Mouse (Mus musculus): ENCODE data around the gene Prss42. TPM values are rescaled to one million over a fixed set of nuclear protein-coding genes. Genes with fewer than 3 reads are reported as not detected.
A peak's percentile ranks its signal among the peaks of the same experiment; 100 is the strongest.

Prss42 gene
- polyA plus RNA-seq (2014; fragmentation: Nextera tagmentation; extraction: Ambion mirVana): not detected in 2 replicates

GRCm38 (mm10) chr9:110797866-110798265 is at the start of gene Prss42:
Gene Prss42 (plus strand): TSS chr9:110798166.
- 92% methylated on average over 14 of the region's 14 CpGs for WGBS
- H3K27ac ChIP-seq (ENCODE audit: low read depth): no peak within 1 kb of the TSS
- H3K4me3 ChIP-seq (ENCODE audit: low read depth, low read length): no peak within 1 kb of the TSS
- H3K4me1 ChIP-seq (ENCODE audit: insufficient read depth): no peaks in the 10 kb centered on the region
- no peak within 1 kb of the TSS for H3K9ac ChIP-seq
- ATAC-seq (ENCODE audit: insufficient read depth): no peak
- DNase-seq: no peak
- TF ChIP-seq CTCF (IDR thresholded peaks at IDR 0.05; ENCODE audit: low read depth): no peak
- H3K4me2 ChIP-seq: no peak within 1 kb of the TSS
- H3K27me3 ChIP-seq (ENCODE audit: insufficient read depth, low read length): no peaks in the 10 kb centered on the region
- H3K36me3 ChIP-seq (ENCODE audit: insufficient read depth): no peaks in the 10 kb centered on the region
- no peaks in the 10 kb centered on the region for H3K9me3 ChIP-seq (ENCODE audit: low read depth, low read length)

- no peak overlapping the region for H3K9ac ChIP-seq
- H3K36me3 ChIP-seq (ENCODE audit: insufficient read depth): no peaks in the 10 kb centered on the region
- DNase-seq: no peak
- TF ChIP-seq CTCF (IDR thresholded peaks at IDR 0.05; ENCODE audit: low read depth): no peak
- no peak for ATAC-seq (ENCODE audit: insufficient read depth)
- peaks cover 19% of the 10 kb centered on the region for H3K4me1 ChIP-seq (ENCODE audit: insufficient read depth)
- no peak overlapping the region for H3K4me3 ChIP-seq (ENCODE audit: low read depth, low read length)
- no peak overlapping the region for H3K27ac ChIP-seq (ENCODE audit: low read depth)
- 48% methylated on average over 2 of the region's 2 CpGs for WGBS
- H3K4me2 ChIP-seq: no peak overlapping the region
- H3K9me3 ChIP-seq (ENCODE audit: low read depth, low read length): no peaks in the 10 kb centered on the region
- peaks cover 18% of the 10 kb centered on the region; the same call in 1 of the 2 replicates for H3K27me3 ChIP-seq (ENCODE audit: insufficient read depth, low read length)
Observed at GRCm38 (mm10) chr9:110748451-110748850, 49.5 kb upstream of the Prss42 start.

GRCm38 (mm10) chr9:110750404-110751187 is 47.4 kb upstream of the Prss42 start:
- H3K4me3 ChIP-seq (ENCODE audit: low read depth, low read length): no peak overlapping the region
- H3K9me3 ChIP-seq (ENCODE audit: low read depth, low read length): no peaks in the 10 kb centered on the region
- ATAC-seq (ENCODE audit: insufficient read depth) (peak; percentile 70), DNase-seq (peak; percentile 66)
- peak overlapping the region; percentile 11; the same call in 1 of the 2 replicates for H3K4me2 ChIP-seq
- no peak overlapping the region; the same call in 1 of the 2 replicates for H3K9ac ChIP-seq
- H3K4me1 ChIP-seq (ENCODE audit: insufficient read depth): peaks cover 19% of the 10 kb centered on the region
- no peaks in the 10 kb centered on the region for H3K27me3 ChIP-seq (ENCODE audit: insufficient read depth, low read length)
- 19% methylated on average over 14 of the region's 14 CpGs for WGBS
- no peak for TF ChIP-seq CTCF (IDR thresholded peaks at IDR 0.05; ENCODE audit: low read depth)
- H3K36me3 ChIP-seq (ENCODE audit: insufficient read depth): no peaks in the 10 kb centered on the region
- H3K27ac ChIP-seq (ENCODE audit: low read depth): peak overlapping the region; percentile 61

- no peak overlapping the region for H3K4me3 ChIP-seq (ENCODE audit: low read depth, low read length)
- H3K9ac ChIP-seq: no peak overlapping the region; the same call in 1 of the 2 replicates
- H3K4me1 ChIP-seq (ENCODE audit: insufficient read depth): peaks cover 18% of the 10 kb centered on the region
- no peaks in the 10 kb centered on the region for H3K9me3 ChIP-seq (ENCODE audit: low read depth, low read length)
- ATAC-seq (ENCODE audit: insufficient read depth) (no peak), DNase-seq (no peak)
- 63% methylated on average over 5 of the region's 5 CpGs for WGBS
- no peaks in the 10 kb centered on the region for H3K36me3 ChIP-seq (ENCODE audit: insufficient read depth)
- no peaks in the 10 kb centered on the region for H3K27me3 ChIP-seq (ENCODE audit: insufficient read depth, low read length)
- peak overlapping the region; percentile 61 for H3K27ac ChIP-seq (ENCODE audit: low read depth)
- TF ChIP-seq CTCF (IDR thresholded peaks at IDR 0.05; ENCODE audit: low read depth): no peak
- H3K4me2 ChIP-seq: peak overlapping the region; percentile 11; the same call in 1 of the 2 replicates
Observed at GRCm38 (mm10) chr9:110751412-110751811, 46.6 kb upstream of the Prss42 start.

- ATAC-seq (ENCODE audit: insufficient read depth): no peak
- no peak overlapping the region for H3K27ac ChIP-seq (ENCODE audit: low read depth)
- no peaks in the 10 kb centered on the region for H3K9me3 ChIP-seq (ENCODE audit: low read depth, low read length)
- no peaks in the 10 kb centered on the region for H3K36me3 ChIP-seq (ENCODE audit: insufficient read depth)
- no peak for TF ChIP-seq CTCF (IDR thresholded peaks at IDR 0.05; ENCODE audit: low read depth)
- no peak overlapping the region for H3K4me3 ChIP-seq (ENCODE audit: low read depth, low read length)
- 80% methylated on average over 4 of the region's 4 CpGs for WGBS
- H3K4me2 ChIP-seq: no peak overlapping the region
- H3K9ac ChIP-seq: no peak overlapping the region
- no peaks in the 10 kb centered on the region for H3K27me3 ChIP-seq (ENCODE audit: insufficient read depth, low read length)
- no peak for DNase-seq
- peaks cover 13% of the 10 kb centered on the region for H3K4me1 ChIP-seq (ENCODE audit: insufficient read depth)
Observed at GRCm38 (mm10) chr9:110752917-110753435, 45.0 kb upstream of the Prss42 start.

- H3K4me3 ChIP-seq (ENCODE audit: low read depth, low read length): no peak overlapping the region
- peaks cover 13% of the 10 kb centered on the region for H3K4me1 ChIP-seq (ENCODE audit: insufficient read depth)
- 69% methylated on average over 4 of the region's 4 CpGs for WGBS
- H3K4me2 ChIP-seq: no peak overlapping the region
- H3K27me3 ChIP-seq (ENCODE audit: insufficient read depth, low read length): no peaks in the 10 kb centered on the region
- H3K27ac ChIP-seq (ENCODE audit: low read depth): no peak overlapping the region
- H3K9ac ChIP-seq: no peak overlapping the region
- no peak for TF ChIP-seq CTCF (IDR thresholded peaks at IDR 0.05; ENCODE audit: low read depth)
- DNase-seq: no peak
- ATAC-seq (ENCODE audit: insufficient read depth): no peak
- no peaks in the 10 kb centered on the region for H3K36me3 ChIP-seq (ENCODE audit: insufficient read depth)
- H3K9me3 ChIP-seq (ENCODE audit: low read depth, low read length): no peaks in the 10 kb centered on the region
Observed at GRCm38 (mm10) chr9:110753773-110754172, 44.2 kb upstream of the Prss42 start.

- no peak overlapping the region for H3K9ac ChIP-seq
- no peak for DNase-seq
- peaks cover 5% of the 10 kb centered on the region; the same call in 1 of the 2 replicates for H3K4me1 ChIP-seq (ENCODE audit: insufficient read depth)
- TF ChIP-seq CTCF (IDR thresholded peaks at IDR 0.05; ENCODE audit: low read depth): no peak
- H3K27ac ChIP-seq (ENCODE audit: low read depth): no peak overlapping the region
- WGBS: 71% methylated on average over 5 of the region's 5 CpGs
- ATAC-seq (ENCODE audit: insufficient read depth): no peak
- H3K27me3 ChIP-seq (ENCODE audit: insufficient read depth, low read length): no peaks in the 10 kb centered on the region
- H3K36me3 ChIP-seq (ENCODE audit: insufficient read depth): no peaks in the 10 kb centered on the region
- no peak overlapping the region for H3K4me2 ChIP-seq
- no peak overlapping the region for H3K4me3 ChIP-seq (ENCODE audit: low read depth, low read length)
- no peaks in the 10 kb centered on the region for H3K9me3 ChIP-seq (ENCODE audit: low read depth, low read length)
Observed at GRCm38 (mm10) chr9:110757816-110758215, 40.1 kb upstream of the Prss42 start.

All from lung, embryonic 14.5 days (tissue).